ENCODE assay signal across 22 mouse cellular contexts in the genomic region with DNA sequence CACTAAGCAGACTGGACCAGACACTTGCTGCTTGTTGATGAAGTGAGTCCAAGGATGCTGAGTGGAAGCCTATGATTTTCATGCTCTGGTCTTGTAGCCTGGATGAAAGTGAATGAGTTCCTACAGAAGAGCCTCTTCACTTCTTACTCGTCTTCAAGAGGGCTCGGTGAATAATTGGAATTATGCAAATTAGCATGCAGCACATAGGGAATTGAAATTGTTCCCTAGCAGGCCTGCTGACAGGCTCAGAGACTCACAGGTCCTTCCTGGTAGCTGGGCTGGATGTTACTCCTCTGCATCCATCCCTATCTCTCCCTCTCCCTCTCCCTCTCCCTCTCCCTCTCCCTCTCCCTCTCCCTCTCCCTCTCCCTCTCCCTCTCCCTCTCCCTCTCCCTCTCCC.
DNase-seq lines count a peak whose midpoint lies in the region; ATAC-seq and TF ChIP-seq lines count a peak whose summit lies in the region.
"Had no signal": no experiment of that assay in that cellular context is flagged by ENCODE, and none has a peak within 500 bp of the region (broad histone marks: within the 10 kb centered on the region; RNA-seq: fewer than 3 reads in every experiment).

No protein-coding gene starts in this region.

- H3K9me3 ChIP-seq in forebrain, embryonic 14.5 days (replicated peaks; ENCODE audit: control insufficient read depth, low read length): no peaks in the 10 kb centered on the region
- no peaks in the 10 kb centered on the region for H3K9me3 ChIP-seq in forebrain, embryonic 12.5 days
- H3K9me3 ChIP-seq in CH12.LX (replicated peaks; ENCODE audit: low read length): no peaks in the 10 kb centered on the region
- H3K9me3 ChIP-seq in liver, postnatal 0 days (ENCODE audit: low read length): no peaks in the 10 kb centered on the region
- H3K9me3 ChIP-seq: G1E had no signal

- no peaks in the 10 kb centered on the region for H3K27me3 ChIP-seq in forebrain, embryonic 14.5 days (replicated peaks; ENCODE audit: control insufficient read depth, insufficient read depth, low read length)
- H3K27me3 ChIP-seq in forebrain, embryonic 12.5 days: peaks cover 30% of the 10 kb centered on the region
- H3K27me3 ChIP-seq in CH12.LX (replicated peaks): no peaks in the 10 kb centered on the region
- no peaks in the 10 kb centered on the region for H3K27me3 ChIP-seq in liver, postnatal 0 days (ENCODE audit: insufficient read depth, low read length)
- H3K27me3 ChIP-seq: Patski had no signal

- DNase-seq in forebrain, embryonic 14.5 days (ENCODE audit: low spot score): peak; percentile 40
- DNase-seq in CH12.LX (ENCODE audit: extremely low read depth): peak; percentile 54
- peak; percentile 64 for DNase-seq in brain, embryonic 14.5 days (ENCODE audit: low read depth)
- DNase-seq in kidney, postnatal 25 days: no peak
- DNase-seq in liver, postnatal 0 days: no peak
- DNase-seq: adrenal gland, adult 2 months; adrenal gland, adult 8-10 months; adrenal gland, postnatal 10 days; adrenal gland, postnatal 14 days; adrenal gland, postnatal 25 days; adrenal gland, postnatal 36 days; B cell, adult 2 months; cerebellum, adult 11 months; cerebellum, adult 11-12 months; cerebellum, adult 18-20 months; cerebellum, adult 2 months; cerebellum, adult 8-10 months had no signal

- 3% methylated on average over 2 of the region's 2 CpGs for WGBS in forebrain, embryonic 14.5 days
- WGBS in forebrain, embryonic 12.5 days: 13% methylated on average over 2 of the region's 2 CpGs
- 58% methylated on average over 2 of the region's 2 CpGs for WGBS in liver, postnatal 0 days (ENCODE audit: insufficient replicate concordance)

- H3K4me2 ChIP-seq in forebrain, embryonic 14.5 days (ENCODE audit: low read length): no peak overlapping the region
- H3K4me2 ChIP-seq in forebrain, embryonic 12.5 days: no peak overlapping the region
- no peak overlapping the region for H3K4me2 ChIP-seq in CH12.LX (ENCODE audit: insufficient read depth, low read depth, poor library complexity, severe bottlenecking)
- H3K4me2 ChIP-seq in liver, postnatal 0 days (ENCODE audit: low read depth, low read length): no peak overlapping the region

- no peak for TF ChIP-seq CTCF in CH12.LX (conservative IDR thresholded peaks at IDR 0.05 in 1 of 2, IDR thresholded peaks at IDR 0.05 in 1 of 2; ENCODE audit: low read depth in 2 of 2, low read length in 2 of 2)
- TF ChIP-seq CTCF in brain, embryonic 14.5 days (IDR thresholded peaks at IDR 0.05; ENCODE audit: borderline replicate concordance, extremely low read depth, insufficient read depth, insufficient read length): no peak
- TF ChIP-seq CTCF in liver, postnatal 0 days (IDR thresholded peaks at IDR 0.05; ENCODE audit: low read depth): no peak

- H3K27ac ChIP-seq in forebrain, embryonic 14.5 days (ENCODE audit: low read depth, low read length): no peak overlapping the region
- no peak overlapping the region for H3K27ac ChIP-seq in forebrain, embryonic 12.5 days
- H3K27ac ChIP-seq in CH12.LX (ENCODE audit: insufficient read depth, low read depth): no peak overlapping the region
- H3K27ac ChIP-seq in liver, postnatal 0 days (ENCODE audit: low read depth): no peak overlapping the region

- TF ChIP-seq EP300 in CH12.LX (IDR thresholded peaks at IDR 0.05; ENCODE audit: low read length): no peak
- TF ChIP-seq EP300 in liver, postnatal 0 days (IDR thresholded peaks at IDR 0.05; ENCODE audit: low read depth): no peak

- peaks cover 12% of the 10 kb centered on the region for H3K4me1 ChIP-seq in forebrain, embryonic 14.5 days (ENCODE audit: control insufficient read depth, insufficient read depth, low read length)
- peaks cover 20% of the 10 kb centered on the region for H3K4me1 ChIP-seq in forebrain, embryonic 12.5 days
- H3K4me1 ChIP-seq in CH12.LX (ENCODE audit: control insufficient read depth in 1 of 2, insufficient read depth in 2 of 2): peaks cover 0 to 33% of the 10 kb centered on the region in 2 experiments; a peak in 2 of 4 replicates
- no peaks in the 10 kb centered on the region for H3K4me1 ChIP-seq in liver, postnatal 0 days (ENCODE audit: insufficient read depth)

- in situ Hi-C loops in CH12.LX (cut with MboI; ENCODE audit: low pct_ligation_motif_present, low pct_unique_long_range_greater_than_20kb, low sequenced_read_pairs): loop anchor here (25.0 kb wide), 1 partner anchor 252 kb away; no protein-coding TSS in a partner anchor

- no peaks in the 10 kb centered on the region for H3K36me3 ChIP-seq in forebrain, embryonic 14.5 days (ENCODE audit: control insufficient read depth, insufficient read depth, low read length)
- no peaks in the 10 kb centered on the region for H3K36me3 ChIP-seq in forebrain, embryonic 12.5 days (replicated peaks)
- peaks cover 0 to 10% of the 10 kb centered on the region in 2 experiments for H3K36me3 ChIP-seq in CH12.LX (replicated peaks in 1 of 2; ENCODE audit: control insufficient read depth in 1 of 2, insufficient read depth in 1 of 2, low read length in 1 of 2)
- H3K36me3 ChIP-seq in liver, postnatal 0 days (replicated peaks; ENCODE audit: insufficient read depth, low read length): no peaks in the 10 kb centered on the region

- dilution Hi-C loops in CH12.LX (cut with MboI; ENCODE audit: extremely low pct_ligation_motif_present, extremely low pct_unique_long_range_greater_than_20kb, low sequenced_read_pairs): no loop called here

- H3K79me2 ChIP-seq in CH12.LX (replicated peaks; ENCODE audit: control insufficient read depth, extremely low read depth, insufficient read depth, poor library complexity, severe bottlenecking): no peaks in the 10 kb centered on the region

- TF ChIP-seq POLR2A in CH12.LX (IDR thresholded peaks at IDR 0.05; ENCODE audit: low read depth, low read length): no peak
- no peak for TF ChIP-seq POLR2A in brain, embryonic 14.5 days (IDR thresholded peaks at IDR 0.05; ENCODE audit: borderline replicate concordance, extremely low read depth, insufficient read depth, insufficient read length, poor library complexity, severe bottlenecking)

- no peak overlapping the region for H3K4me3 ChIP-seq in forebrain, embryonic 14.5 days (ENCODE audit: low read depth, low read length)
- H3K4me3 ChIP-seq in forebrain, embryonic 12.5 days (replicated peaks): no peak overlapping the region
- H3K4me3 ChIP-seq in CH12.LX (replicated peaks in 1 of 3; ENCODE audit: low read depth in 2 of 3, low read length in 2 of 3, poor library complexity in 1 of 3): no peak overlapping the region
- no peak overlapping the region for H3K4me3 ChIP-seq in liver, postnatal 0 days (ENCODE audit: low read depth, low read length)

- ATAC-seq in forebrain, embryonic 14.5 days: no peak
- ATAC-seq in forebrain, embryonic 12.5 days (ENCODE audit: low FRiP score): no peak
- ATAC-seq in liver, postnatal 0 days: no peak
- ATAC-seq: activated CD4-positive, CD25-positive, alpha-beta regulatory T cell, adult 4 months; CD4-positive, CD25-positive, alpha-beta regulatory T cell, adult 4 months; Patski had no signal

- TF ChIP-seq RAD21 in CH12.LX (IDR thresholded peaks at IDR 0.05; ENCODE audit: low read depth, low read length): no peak

- no peak overlapping the region for H3K9ac ChIP-seq in forebrain, embryonic 14.5 days (ENCODE audit: low read length)
- no peak overlapping the region for H3K9ac ChIP-seq in forebrain, embryonic 12.5 days
- no peak overlapping the region for H3K9ac ChIP-seq in CH12.LX (ENCODE audit: insufficient read depth, low read depth)
- no peak overlapping the region for H3K9ac ChIP-seq in liver, postnatal 0 days (replicated peaks)

TF ChIP-seq in CH12.LX, 34 proteins besides CTCF, POLR2A, EP300 and RAD21:
- no peak for TF ChIP-seq TBP (conservative IDR thresholded peaks at IDR 0.05; ENCODE audit: low read depth, low read length)
- no peak for TF ChIP-seq KAT2A (IDR thresholded peaks at IDR 0.05; ENCODE audit: insufficient replicate concordance, low read length)
- TF ChIP-seq CHD2 (IDR thresholded peaks at IDR 0.05; ENCODE audit: low read length): no peak
- TF ChIP-seq USF1 (IDR thresholded peaks at IDR 0.05; ENCODE audit: low read depth, low read length): no peak
- TF ChIP-seq ZMIZ1 (IDR thresholded peaks at IDR 0.05; ENCODE audit: low read depth, low read length): no peak
- TF ChIP-seq RCOR1 (conservative IDR thresholded peaks at IDR 0.05; ENCODE audit: low read depth, low read length): no peak
- no peak for TF ChIP-seq GABPA (IDR thresholded peaks at IDR 0.05; ENCODE audit: insufficient replicate concordance, low read depth, low read length)
- no peak for TF ChIP-seq TCF12 (IDR thresholded peaks at IDR 0.05; ENCODE audit: low read depth, low read length)
- no peak for TF ChIP-seq ZKSCAN1 (IDR thresholded peaks at IDR 0.05; ENCODE audit: borderline replicate concordance, low read depth, low read length)
- TF ChIP-seq IRF4 (IDR thresholded peaks at IDR 0.05; ENCODE audit: low read depth, low read length): no peak
- TF ChIP-seq BHLHE40 (IDR thresholded peaks at IDR 0.05; ENCODE audit: low read depth, low read length): no peak

Comparison
In these comparisons a context has a peak if more than half of its experiments do, and no peak if none do; other contexts are left out.
1. DNase-seq: peak in forebrain, embryonic 14.5 days (single experiment), CH12.LX (single experiment) and brain, embryonic 14.5 days (single experiment); none in kidney, postnatal 25 days (0 of 2) and liver, postnatal 0 days (single experiment).